Mouse (Mus musculus): Measurements from ENCODE around the gene Coro2a.
A peak's percentile ranks its signal among the peaks of the same experiment; 100 is the strongest.

The Coro2a gene

GRCm38 (mm10) chr4:46526798-46527557, 75.0 kb downstream of the Coro2a start:
- no peak for DNase-seq (ENCODE audit: low spot score in 2 of 2)

GRCm38 (mm10) chr4:46526226-46526625, 75.8 kb downstream of the Coro2a start:
- no peak for DNase-seq (ENCODE audit: low spot score in 2 of 2)

DNA sequence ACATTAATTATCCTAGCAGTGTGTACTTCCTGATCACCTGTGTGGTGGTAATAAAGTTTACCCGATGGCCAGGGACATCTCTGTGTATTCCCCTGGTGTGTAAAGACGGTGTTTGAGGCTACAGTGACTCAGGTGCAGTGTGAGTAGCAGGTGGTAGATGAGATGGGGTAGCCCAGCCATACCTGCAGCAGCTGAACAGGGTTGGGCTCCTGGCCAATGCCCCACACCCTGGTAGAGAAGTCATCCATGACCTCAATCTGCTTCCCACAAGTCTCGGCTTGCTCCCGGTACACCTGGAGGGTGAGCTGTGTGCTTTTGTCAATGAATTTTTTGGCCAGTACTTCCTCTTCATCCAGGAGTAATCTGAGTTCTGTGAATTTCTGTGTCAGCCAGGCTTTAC, 78.7 kb downstream of the Coro2a start:
- DNase-seq (ENCODE audit: low spot score in 2 of 2) = no peak

DNA sequence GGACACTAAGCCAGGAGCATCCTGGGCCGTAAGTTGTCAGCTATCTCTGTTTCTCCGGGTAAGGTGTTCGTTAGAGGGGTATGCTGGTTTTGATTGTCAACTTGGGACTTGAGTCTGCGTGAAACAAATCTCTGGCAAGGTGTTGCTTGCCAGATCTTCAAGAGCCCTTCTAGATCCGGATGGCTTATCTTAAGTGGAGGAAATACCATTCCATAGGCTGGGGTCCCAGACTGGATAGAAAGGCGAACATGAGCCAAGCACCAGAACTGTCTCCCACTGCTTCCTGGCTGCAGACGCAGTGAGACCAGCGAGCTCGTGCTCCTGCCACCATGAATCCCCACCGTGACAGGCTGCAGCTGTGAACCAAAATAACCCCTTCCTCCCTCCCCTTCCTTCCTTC, 80.5 kb downstream of the Coro2a start:
- no peak for DNase-seq (ENCODE audit: low spot score in 2 of 2)

- DNase-seq (ENCODE audit: low spot score in 2 of 2) = no peak
These were observed 81.5 kb downstream of the Coro2a start for GRCm38 (mm10) chr4:46520491-46520890.

GRCm38 (mm10) chr4:46507736-46508460, 94.1 kb downstream of the Coro2a start:
- DNase-seq (ENCODE audit: low spot score in 2 of 2) = peak; percentile 75 to 82

DNA sequence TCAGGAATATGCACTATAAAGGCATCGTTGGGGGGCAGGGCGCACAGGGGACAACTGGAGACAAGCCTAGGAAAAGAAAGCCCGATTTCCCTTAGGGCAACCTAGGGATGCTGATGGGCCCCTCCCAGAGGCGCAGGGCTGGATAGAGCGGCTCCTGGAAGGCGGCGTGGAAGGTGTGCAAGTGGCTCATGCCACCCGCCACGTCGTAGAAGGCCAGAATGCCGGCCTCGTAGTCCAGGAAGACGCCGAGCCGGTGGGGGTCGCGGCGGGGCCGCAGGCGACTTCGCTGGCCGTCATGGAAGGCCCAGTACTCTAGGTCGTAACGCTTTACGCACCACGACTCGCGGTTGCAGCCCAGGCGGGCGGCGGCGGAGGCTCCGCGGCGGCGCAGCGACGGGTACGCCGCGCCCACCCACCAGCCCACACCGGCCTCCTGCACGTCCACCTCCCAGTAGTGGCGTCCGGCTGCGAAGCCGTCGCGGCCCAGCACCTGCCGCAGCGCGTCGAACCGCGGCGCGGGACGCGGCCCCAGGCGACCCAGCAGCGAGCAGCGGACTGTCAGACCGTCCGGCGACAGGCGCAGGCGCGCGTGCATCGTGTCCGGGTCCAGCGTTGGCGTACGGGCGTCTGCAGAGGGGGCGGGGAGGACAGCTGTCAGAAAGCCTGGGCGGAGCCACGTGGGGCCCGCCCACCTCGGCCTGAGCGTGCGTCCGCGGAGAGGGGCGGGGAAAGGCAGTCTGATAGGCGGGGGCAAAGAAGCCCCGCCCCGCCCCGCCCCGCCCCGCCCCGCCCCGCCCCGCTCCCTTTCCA, 95.0 kb downstream of the Coro2a start:
- peak; percentile 97 for DNase-seq (ENCODE audit: low spot score in 2 of 2)

DNA sequence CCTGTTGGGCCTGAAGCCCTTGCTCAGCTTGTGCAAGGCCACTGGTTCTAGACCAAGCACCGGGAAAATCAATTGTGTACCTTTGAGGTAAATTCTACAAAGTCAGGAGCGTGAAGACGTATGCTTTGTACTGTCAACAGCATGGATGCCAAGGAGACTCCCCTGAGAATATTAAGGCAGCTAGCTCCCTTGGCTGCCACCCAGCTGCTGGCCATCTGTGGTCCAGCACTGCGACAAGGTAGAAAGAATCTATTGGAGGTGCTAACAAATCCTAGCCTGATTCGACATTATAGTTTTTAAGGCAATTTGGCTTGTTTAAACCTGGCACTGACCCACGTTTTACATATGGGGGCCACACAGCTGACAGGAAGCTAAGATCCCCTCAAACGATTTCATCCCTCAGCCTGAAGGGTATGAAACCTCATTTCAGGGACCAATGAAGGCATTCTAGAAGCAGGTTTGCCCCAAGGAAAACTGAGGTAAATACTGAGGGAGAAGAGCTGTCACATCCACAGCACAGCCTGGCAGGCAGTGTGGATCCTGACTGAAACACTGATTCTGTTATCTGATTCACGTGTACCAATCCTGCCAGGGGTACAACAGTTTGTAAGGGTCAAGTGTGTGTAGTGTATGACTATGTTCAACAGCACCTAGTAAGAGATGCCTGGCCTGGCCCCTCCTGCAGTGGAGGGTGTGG, 96.5 kb downstream of the Coro2a start:
- no peak for DNase-seq (ENCODE audit: low spot score in 2 of 2)

DNA sequence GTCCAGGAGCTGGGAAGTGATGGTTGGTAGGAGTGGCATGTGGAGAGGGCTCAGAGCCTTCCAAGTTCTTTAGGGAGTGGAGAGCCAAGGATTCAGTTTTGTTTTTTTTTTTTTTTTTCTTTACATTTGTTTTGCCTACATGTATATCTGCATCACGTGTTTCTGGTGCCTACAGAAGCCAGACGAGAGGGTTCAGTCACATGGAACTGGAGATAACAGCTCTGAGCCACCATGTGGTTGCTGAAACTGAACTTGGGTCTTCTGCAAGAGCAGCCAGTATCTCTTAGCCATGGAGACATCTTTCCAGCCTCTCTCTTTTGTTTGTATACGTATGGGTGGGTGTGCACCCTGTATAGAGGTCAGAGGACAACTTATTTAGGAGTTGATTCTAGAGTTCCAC, 98.1 kb downstream of the Coro2a start:
- no peak for DNase-seq (ENCODE audit: low spot score in 2 of 2)

GRCm38 (mm10) chr4:46502606-46503502, 99.1 kb downstream of the Coro2a start:
- no peak for DNase-seq (ENCODE audit: low spot score in 2 of 2)

DNA sequence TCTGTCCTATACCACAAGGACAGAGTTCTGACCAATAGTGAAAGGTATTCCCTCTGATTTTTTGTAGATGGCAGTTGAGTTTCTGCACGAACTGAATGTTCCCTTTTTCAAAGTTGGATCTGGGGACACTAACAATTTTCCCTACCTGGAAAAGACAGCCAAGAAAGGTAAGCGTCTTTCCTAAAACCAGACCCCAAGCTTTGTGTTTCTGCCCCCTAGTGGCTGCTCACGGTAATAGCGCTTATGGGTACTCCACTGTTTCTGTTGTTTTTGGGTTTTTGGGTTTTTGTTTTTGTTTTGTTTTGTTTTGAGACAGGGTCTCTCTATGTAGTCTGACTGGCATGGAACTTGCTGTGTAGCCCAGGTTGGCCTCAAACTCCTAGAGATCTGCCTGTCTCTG, 103.0 kb downstream of the Coro2a start:
- DNase-seq (ENCODE audit: low spot score in 2 of 2) = peak in 1 of 2 experiments; percentile 50

DNA sequence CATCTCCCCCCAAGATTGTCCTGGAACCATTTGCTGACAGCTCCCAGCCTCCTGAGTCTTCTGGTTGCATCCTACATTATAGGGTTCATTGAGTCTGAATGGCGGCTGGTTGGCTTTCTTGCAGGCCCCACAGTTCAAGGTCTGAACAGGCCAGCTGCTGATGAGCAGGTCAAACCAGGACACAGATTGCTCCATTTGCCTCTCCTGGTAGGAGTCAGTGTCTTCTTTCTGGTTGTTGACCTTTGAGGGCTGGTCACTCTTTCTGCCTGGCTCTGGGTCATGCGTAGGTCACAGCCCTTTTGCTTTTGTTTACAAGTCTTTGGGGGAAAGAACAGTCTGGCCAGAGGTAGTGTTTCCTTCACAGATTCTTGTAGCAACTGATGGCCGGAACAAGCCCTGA, 103.5 kb downstream of the Coro2a start:
- DNase-seq (ENCODE audit: low spot score in 2 of 2) = no peak

DNA sequence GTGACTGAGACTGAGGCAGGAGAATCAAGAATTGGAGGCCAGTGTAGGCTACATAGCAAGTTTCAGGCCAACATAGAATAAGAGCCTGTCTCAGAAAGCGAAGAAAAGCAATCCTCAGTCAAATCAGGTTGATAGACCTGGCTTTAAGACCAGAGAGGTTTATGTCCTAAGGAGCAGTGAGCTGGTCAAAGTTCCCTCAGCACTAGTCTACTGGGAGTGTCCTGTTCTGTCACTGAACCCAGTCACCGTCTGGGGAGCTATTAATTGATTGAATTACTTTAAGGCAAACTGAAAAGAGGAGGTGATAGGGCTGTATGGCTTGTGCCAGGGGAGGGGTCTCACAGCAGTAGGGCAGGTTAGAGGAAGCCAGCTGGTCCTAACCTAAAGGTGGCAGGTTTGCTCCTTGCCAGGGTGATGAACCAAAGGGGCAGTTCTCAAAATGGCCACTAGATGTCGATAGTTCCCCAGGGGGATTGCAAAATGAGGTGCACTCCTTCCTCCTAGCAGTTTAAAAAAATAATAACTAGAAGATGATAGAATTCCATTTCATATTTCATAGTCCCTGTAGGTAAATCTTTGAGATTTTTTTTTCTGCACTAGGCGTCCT, 104.6 kb downstream of the Coro2a start:
- peak in 1 of 2 experiments; percentile 70 for DNase-seq (ENCODE audit: low spot score in 2 of 2)

- DNase-seq (ENCODE audit: low spot score in 2 of 2) = no peak
These were observed 106.5 kb downstream of the Coro2a start for GRCm38 (mm10) chr4:46495543-46495942.

DNA sequence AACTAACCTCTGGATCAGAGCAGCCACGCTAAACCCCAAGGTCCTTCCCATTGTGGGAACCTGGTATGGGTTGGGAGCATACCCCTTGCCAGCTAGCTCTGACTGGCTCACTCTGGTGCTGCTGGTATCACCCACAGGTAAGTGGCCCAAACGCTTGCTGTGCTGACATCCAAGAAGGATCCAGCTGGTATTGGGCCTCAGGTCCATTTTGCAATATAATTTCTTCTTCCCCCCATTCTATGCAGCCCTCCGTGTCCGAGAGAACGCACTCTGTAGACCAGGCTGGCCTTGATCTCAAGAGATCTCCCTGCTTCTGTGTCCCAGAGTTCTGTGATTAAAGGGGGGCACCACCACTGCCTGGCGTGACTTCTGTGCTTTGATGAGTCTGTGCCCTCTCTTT, 108.9 kb downstream of the Coro2a start:
- DNase-seq (ENCODE audit: low spot score in 2 of 2) = no peak

GRCm38 (mm10) chr4:46489028-46489925, 112.7 kb downstream of the Coro2a start, which contains the start of gene Nans:
Gene Nans (plus strand): TSS chr4:46489248.
- DNase-seq (ENCODE audit: low spot score in 2 of 2) = peak; percentile 97

DNA sequence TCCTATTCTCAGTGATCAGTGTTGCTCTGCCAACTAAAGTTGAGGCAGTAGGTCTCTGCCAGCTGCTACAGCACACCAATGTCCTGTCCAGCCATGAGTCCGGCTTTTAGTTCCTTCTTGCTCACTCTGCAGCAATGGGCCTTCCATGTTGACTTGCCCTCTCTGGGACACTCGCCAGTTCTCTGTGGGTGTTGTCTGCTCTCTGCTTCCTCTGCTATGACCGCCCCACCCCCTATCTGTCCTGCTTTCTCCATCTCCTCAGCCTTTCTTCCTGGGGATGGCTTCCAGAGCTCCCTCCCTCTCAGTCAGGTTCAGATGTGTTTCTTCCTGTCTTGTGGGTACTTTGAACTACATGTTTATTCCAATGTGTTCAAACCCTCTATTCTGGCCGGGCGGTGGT, 114.7 kb downstream of the Coro2a start:
- DNase-seq (ENCODE audit: low spot score in 2 of 2) = peak; percentile 77

Data from right cerebral cortex, postnatal 10 days (tissue).